15 mouse cellular contexts compared by ENCODE assay signal in genomic region chr6:3201107-3201506, GRCm38 (mm10).
DNase-seq lines count a peak whose midpoint lies in the region; ATAC-seq and TF ChIP-seq lines count a peak whose summit lies in the region.
"Had no signal": no experiment of that assay in that cellular context is flagged by ENCODE, and none has a peak within 500 bp of the region (broad histone marks: within the 10 kb centered on the region; RNA-seq: fewer than 3 reads in every experiment).

No protein-coding gene starts in this region.

- TF ChIP-seq POLR2A in cerebellum, adult 2 months (IDR thresholded peaks at IDR 0.05; ENCODE audit: borderline replicate concordance, insufficient read depth, low read length), result no peak
- no peak for TF ChIP-seq POLR2A in kidney, adult 2 months (IDR thresholded peaks at IDR 0.05; ENCODE audit: low read depth, low read length)

- peak; percentile 18 to 28 for DNase-seq in cerebellum, adult 2 months
- no peak for DNase-seq in cerebellum, adult 18-20 months
- peak; percentile 31 for DNase-seq in kidney, adult 2 months
- DNase-seq in lung, postnatal 14 days, result peak; percentile 14
- DNase-seq in lung, postnatal 25 days (ENCODE audit: low spot score), result no peak
- DNase-seq in CD4-positive helper T cell, adult 2 months (ENCODE audit: low read depth, low spot score), result peak; percentile 34
- no peak for DNase-seq in liver
- DNase-seq: layer of hippocampus, adult 9-11 months had no signal

- no peak overlapping the region for H3K27ac ChIP-seq in cerebellum, adult 2 months (ENCODE audit: insufficient read depth, low read length)
- H3K27ac ChIP-seq in kidney, adult 2 months (ENCODE audit: insufficient read depth, low read depth, low read length), result no peak overlapping the region
- no peak overlapping the region for H3K27ac ChIP-seq in kidney, embryonic 16.5 days (ENCODE audit: low read length)
- H3K27ac ChIP-seq: embryonic facial prominence, embryonic 13.5 days; heart, embryonic 10.5 days; hindbrain, embryonic 13.5 days; liver, embryonic 15.5 days had no signal

- H3K4me3 ChIP-seq in cerebellum, adult 2 months (replicated peaks; ENCODE audit: insufficient read depth, low read depth, low read length), result no peak overlapping the region
- H3K4me3 ChIP-seq in kidney, adult 2 months (ENCODE audit: insufficient read depth, low read depth, low read length), result no peak overlapping the region
- H3K4me3 ChIP-seq in kidney, embryonic 16.5 days (ENCODE audit: low read length), result no peak overlapping the region
- H3K4me3 ChIP-seq: embryonic facial prominence, embryonic 13.5 days; heart, embryonic 10.5 days; hindbrain, embryonic 13.5 days; liver, embryonic 15.5 days had no signal

- H3K9ac ChIP-seq in kidney, embryonic 16.5 days (replicated peaks; ENCODE audit: low read length), result no peak overlapping the region
- H3K9ac ChIP-seq: embryonic facial prominence, embryonic 13.5 days; hindbrain, embryonic 13.5 days; liver, embryonic 15.5 days had no signal

- H3K36me3 ChIP-seq in kidney, adult 2 months (ENCODE audit: control insufficient read depth, insufficient read depth, low read length), result no peaks in the 10 kb centered on the region
- no peaks in the 10 kb centered on the region for H3K36me3 ChIP-seq in kidney, embryonic 16.5 days (ENCODE audit: insufficient read depth, low read length)
- H3K36me3 ChIP-seq: embryonic facial prominence, embryonic 13.5 days; heart, embryonic 10.5 days; hindbrain, embryonic 13.5 days; liver, embryonic 15.5 days had no signal

- no peak overlapping the region for H3K4me2 ChIP-seq in kidney, embryonic 16.5 days (replicated peaks; ENCODE audit: low read depth, low read length)
- H3K4me2 ChIP-seq: embryonic facial prominence, embryonic 13.5 days; hindbrain, embryonic 13.5 days; liver, embryonic 15.5 days had no signal

- no peaks in the 10 kb centered on the region for H3K4me1 ChIP-seq in cerebellum, adult 2 months (ENCODE audit: control insufficient read depth, insufficient read depth, low read length)
- no peaks in the 10 kb centered on the region for H3K4me1 ChIP-seq in kidney, adult 2 months (ENCODE audit: control insufficient read depth, insufficient read depth, low read length)
- H3K4me1 ChIP-seq in kidney, embryonic 16.5 days (ENCODE audit: insufficient read depth, low read length), result no peaks in the 10 kb centered on the region
- H3K4me1 ChIP-seq: embryonic facial prominence, embryonic 13.5 days; heart, embryonic 10.5 days; hindbrain, embryonic 13.5 days; liver, embryonic 15.5 days had no signal

- no peaks in the 10 kb centered on the region for H3K27me3 ChIP-seq in cerebellum, adult 2 months (ENCODE audit: control insufficient read depth, insufficient read depth, low read length)
- no peaks in the 10 kb centered on the region for H3K27me3 ChIP-seq in kidney, adult 2 months (replicated peaks; ENCODE audit: control insufficient read depth, insufficient read depth, low read length)
- no peaks in the 10 kb centered on the region for H3K27me3 ChIP-seq in kidney, embryonic 16.5 days (ENCODE audit: insufficient read depth, low read length)
- H3K27me3 ChIP-seq: CH12.LX; embryonic facial prominence, embryonic 13.5 days; hindbrain, embryonic 13.5 days; liver, embryonic 15.5 days had no signal

- no peak for TF ChIP-seq CTCF in cerebellum, adult 2 months (IDR thresholded peaks at IDR 0.05; ENCODE audit: borderline replicate concordance, insufficient read depth, low read depth, low read length)
- no peak for TF ChIP-seq CTCF in kidney, adult 2 months (conservative IDR thresholded peaks at IDR 0.05; ENCODE audit: insufficient read depth, insufficient read length, low read depth, low read length)

- WGBS in cerebellum, adult 2 months, result 67% methylated on average over 33 of the region's 33 CpGs
- WGBS in kidney, adult 2 months, result 69% methylated on average over 33 of the region's 33 CpGs
- 47% methylated on average over 13 of the region's 33 CpGs for WGBS in kidney, embryonic 16.5 days

- ATAC-seq in kidney, embryonic 16.5 days (ENCODE audit: low FRiP score, low TSS enrichment), result no peak
- ATAC-seq: forebrain, embryonic 14.5 days had no signal

- H3K9me3 ChIP-seq in kidney, embryonic 16.5 days (ENCODE audit: low read length), result no peaks in the 10 kb centered on the region
- H3K9me3 ChIP-seq: embryonic facial prominence, embryonic 13.5 days; liver, embryonic 15.5 days had no signal

Comparison
In these comparisons a context has a peak if more than half of its experiments do, and no peak if none do; other contexts are left out.
1. DNase-seq: peak in cerebellum, adult 2 months (2 of 2), kidney, adult 2 months (single experiment), lung, postnatal 14 days (single experiment) and CD4-positive helper T cell, adult 2 months (single experiment); none in cerebellum, adult 18-20 months (0 of 2), lung, postnatal 25 days (single experiment) and liver (single experiment).